Mouse (Mus musculus) neural tube, postnatal 0 days (tissue): ENCODE results near the gene Olfr420. TPM values are rescaled to one million over a fixed set of nuclear protein-coding genes. Genes with fewer than 3 reads are reported as not detected.

Experiments used
- polyA plus RNA-seq: library from polyadenylated mRNA; unstranded; fragments of >200 nt; fragmentation: Nextera tagmentation; extraction: Ambion mirVana; gene quantifications from 2 replicates; pipeline ENCODE4 v1.2.1, GENCODE M21; 2015

The Olfr420 gene
- polyA plus RNA-seq = not detected in 2 replicates

GRCm38 (mm10) chr1:174155333-174155732 is at the start of gene Olfr420:
Gene Olfr420 (plus strand): TSS chr1:174155633.

DNA sequence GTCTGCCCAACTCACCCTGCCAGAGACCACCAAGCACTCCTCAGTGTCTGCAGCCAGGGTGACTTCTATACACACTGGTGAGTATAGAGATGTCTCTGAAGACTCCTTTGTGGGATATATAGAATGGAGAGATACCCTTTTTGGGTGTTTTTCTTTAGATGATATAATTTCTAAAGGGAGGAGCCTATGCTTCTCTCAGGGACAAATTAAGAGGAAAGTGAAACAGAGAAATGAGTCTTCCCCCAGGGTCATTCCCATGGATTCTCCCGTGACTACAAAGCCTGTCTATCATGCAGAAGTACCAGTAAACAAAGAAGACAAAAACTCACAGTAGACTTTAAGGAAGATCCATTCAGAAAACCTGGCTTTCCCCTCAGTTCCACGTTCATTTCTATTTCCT is 34.4 kb upstream of the Olfr420 start, which contains the start of gene Olfr231:
Gene Olfr231 (minus strand): TSS at position 101 of the 400 bp plus-strand sequence.

DNA sequence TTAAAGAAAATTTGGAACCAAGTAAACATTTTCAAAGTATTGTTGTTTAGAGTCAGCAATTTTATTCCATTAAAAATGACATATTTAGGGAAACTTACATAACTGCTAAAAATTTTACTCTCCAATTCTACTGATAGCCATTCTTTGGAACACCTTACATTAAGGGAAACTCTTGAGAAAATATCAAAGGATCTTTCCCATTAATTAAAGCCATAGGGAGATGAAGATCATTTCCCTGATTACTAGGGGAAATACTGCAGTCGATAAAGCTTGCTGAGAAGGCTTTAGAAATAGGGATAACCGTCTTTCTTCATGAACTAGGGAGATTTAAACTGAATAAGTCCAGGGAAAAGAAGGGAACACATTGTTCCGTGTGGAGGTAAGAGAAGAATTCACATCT is 24.2 kb upstream of the Olfr420 start, which contains the start of gene Olfr424:
Gene Olfr424 (plus strand): TSS at position 301 of the 400 bp plus-strand sequence.

DNA sequence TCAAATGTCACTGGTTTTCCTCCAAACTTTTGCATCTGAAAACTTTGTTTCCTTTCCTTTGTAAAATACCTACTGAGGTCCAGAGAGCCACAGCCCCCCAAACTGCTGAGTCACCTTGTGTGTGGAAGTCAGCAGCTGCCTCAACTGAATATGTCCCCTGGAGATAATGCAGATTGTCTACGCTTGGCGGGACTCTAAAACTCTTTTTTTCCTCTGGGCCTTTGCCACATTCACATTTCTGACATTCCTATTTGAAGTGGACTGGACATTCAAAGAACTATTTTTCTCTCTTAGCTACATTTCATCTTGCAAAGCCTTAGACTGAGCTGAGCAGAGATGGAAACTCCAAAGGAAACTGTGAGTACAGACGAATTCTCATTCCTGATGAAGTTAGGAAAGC is 17.2 kb downstream of the Olfr420 start, which contains the start of gene Spta1:
Gene Spta1 (plus strand): TSS at position 172 of the 400 bp plus-strand sequence.

Other genes with a start within 250 kb of the Olfr420 start
- gene Ifi211, start 242.6 kb upstream of the Olfr420 start, polyA plus RNA-seq = 0.77 and 0.89 TPM in 2 replicates
- gene Mndal, start 213.1 kb upstream of the Olfr420 start, polyA plus RNA-seq = 2.5 TPM in 2 replicates
- 0.94 and 2.3 TPM in 2 replicates for gene Ifi203, start 213.0 kb upstream of the Olfr420 start, polyA plus RNA-seq
- not detected in 2 replicates for gene Ifi202b, start 172.9 kb upstream of the Olfr420 start, polyA plus RNA-seq
- gene Ifi205, start 123.8 kb upstream of the Olfr420 start, polyA plus RNA-seq = 0.12 TPM in 1 of 2 replicates, not detected in the other
- gene Olfr433, start 114.9 kb upstream of the Olfr420 start, polyA plus RNA-seq = not detected in 2 replicates
- not detected in 2 replicates for gene Olfr432, start 106.4 kb upstream of the Olfr420 start, polyA plus RNA-seq
- gene Olfr430, start 89.0 kb upstream of the Olfr420 start, polyA plus RNA-seq = not detected in 2 replicates
- gene Olfr429, start 71.3 kb upstream of the Olfr420 start, polyA plus RNA-seq = not detected in 2 replicates
- not detected in 2 replicates for gene Olfr427, start 58.7 kb upstream of the Olfr420 start, polyA plus RNA-seq
- not detected in 2 replicates for gene Olfr231, start 34.5 kb upstream of the Olfr420 start, polyA plus RNA-seq
- not detected in 2 replicates for gene Olfr424, start 24.1 kb upstream of the Olfr420 start, polyA plus RNA-seq
- gene Spta1, start 17.1 kb downstream of the Olfr420 start, polyA plus RNA-seq = not detected in 2 replicates
- not detected in 2 replicates for gene Olfr419, start 96.4 kb downstream of the Olfr420 start, polyA plus RNA-seq
- gene Mptx1, start 174.9 kb downstream of the Olfr420 start, polyA plus RNA-seq = not detected in 2 replicates
- not detected in 2 replicates for gene Olfr417, start 209.5 kb downstream of the Olfr420 start, polyA plus RNA-seq
- not detected in 2 replicates for gene Olfr248, start 235.4 kb downstream of the Olfr420 start, polyA plus RNA-seq